Mouse (Mus musculus) CH12F3 (cell line): Measurements from ENCODE around the gene Efcc1.

Source experiments
- in situ Hi-C: fragments of 300-500 bp; cut with MboI; formaldehyde crosslinking; loops from 2 replicates; pipeline ENCODE4 v1.14.3; 2020; ENCODE audit warnings: low sequenced_read_pairs

Efcc1 gene

DNA sequence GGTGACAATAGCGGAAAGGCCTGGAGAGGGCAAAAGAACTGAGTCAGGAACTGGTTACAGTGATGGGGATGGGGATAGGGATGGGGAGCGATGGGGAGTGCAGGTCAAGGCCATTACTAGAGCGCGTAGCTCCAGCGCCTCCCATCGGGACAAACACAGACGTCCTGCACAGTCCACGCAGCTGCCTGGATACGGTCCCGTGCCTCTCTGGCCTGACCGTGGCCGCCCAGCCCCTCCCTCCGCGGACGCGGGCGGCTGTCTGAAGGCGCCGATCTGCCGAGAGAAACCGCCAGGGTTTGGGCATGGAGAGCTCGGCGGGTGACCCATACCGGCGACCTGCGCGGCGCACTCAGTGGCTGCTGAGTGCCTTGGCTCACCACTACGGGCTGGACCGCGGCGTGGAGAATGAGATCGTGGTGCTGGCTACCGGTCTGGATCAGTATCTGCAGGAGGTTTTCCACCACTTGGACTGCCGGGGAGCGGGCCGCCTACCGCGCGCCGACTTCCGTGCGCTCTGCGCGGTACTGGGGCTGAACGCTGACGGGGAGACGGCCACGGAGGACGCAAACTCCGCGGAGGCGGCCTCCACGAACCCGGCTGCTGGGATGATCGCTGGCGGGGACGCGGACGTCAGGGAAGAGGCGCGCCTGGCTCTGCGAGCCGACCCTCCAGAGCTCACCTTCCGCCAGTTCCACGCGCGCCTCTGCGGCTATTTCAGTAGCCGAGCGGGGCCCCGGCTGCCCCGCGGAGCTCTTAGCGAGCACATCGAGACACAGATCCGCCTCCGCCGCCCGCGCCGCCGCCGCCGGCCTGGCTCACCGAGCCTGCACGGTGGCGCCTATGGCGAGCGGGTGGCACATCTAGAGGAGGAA lies at the start of gene Efcc1:
Gene Efcc1, plus strand, starts transcription at position 279 of the 872 bp plus-strand sequence.
- in situ Hi-C loops: no loop called here

GRCm38 (mm10) chr6:87695947-87696346 lies 34.7 kb upstream of the Efcc1 start:
- in situ Hi-C loops: no loop called here

DNA sequence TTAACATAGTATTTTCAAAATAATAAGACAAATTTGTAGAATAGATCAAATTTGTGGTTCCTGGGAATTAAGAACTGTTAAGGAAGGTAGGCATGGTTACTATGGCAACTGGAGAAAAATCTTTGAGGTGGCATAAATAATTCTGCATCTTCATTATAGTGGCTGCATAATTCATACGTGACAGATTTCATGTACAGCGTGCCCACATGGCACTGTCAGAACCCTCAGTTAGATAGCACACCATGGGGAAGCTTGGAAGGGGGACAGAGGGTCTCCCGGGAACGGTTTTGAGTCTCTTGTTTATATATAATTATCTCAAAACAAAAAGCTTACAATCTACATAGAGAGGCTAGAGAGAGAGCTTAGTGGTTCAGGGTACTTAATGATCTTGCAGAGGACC lies 34.1 kb upstream of the Efcc1 start:
- in situ Hi-C loops: no loop called here

DNA sequence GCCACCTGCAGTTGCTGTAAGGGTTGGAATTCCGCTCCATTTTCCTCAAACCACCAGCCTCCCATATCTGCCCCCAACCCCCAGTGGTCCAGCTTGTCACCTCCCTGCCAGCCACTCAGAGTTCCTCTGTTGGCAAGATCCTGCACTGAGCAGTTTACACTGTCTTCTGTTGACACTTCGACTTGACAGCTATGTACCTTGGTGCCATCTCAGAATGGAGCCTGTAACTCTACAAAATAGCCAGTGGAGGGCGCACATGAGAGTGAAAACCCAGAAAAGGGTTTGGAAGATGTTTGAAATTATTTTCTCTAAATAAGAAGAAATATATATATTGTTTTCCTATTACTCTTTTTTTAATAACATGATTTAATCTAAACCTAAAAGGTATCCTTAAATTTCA lies 24.4 kb upstream of the Efcc1 start:
- in situ Hi-C loops: no loop called here

- in situ Hi-C loops: no loop called here
Observed at GRCm38 (mm10) chr6:87712311-87712710, 18.4 kb upstream of the Efcc1 start.

DNA sequence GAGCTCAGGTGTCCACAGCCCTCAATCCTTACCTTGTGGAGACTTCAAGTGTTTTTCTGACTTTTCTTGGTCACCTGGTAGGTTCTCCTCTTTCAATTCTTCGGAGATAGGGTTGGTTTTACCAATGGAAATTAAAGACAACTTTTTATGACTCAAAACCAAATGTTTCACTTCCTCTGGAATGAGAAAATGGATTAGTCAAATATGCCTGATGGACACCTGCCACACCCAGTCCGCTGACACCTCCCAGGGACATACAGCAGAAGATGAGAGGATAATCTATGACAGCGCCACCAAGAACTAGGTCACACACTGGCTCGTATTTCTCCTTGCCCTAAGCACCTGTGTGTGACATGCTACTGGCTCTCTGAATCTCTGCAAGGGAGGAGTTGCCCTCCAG lies 16.6 kb upstream of the Efcc1 start:
- in situ Hi-C loops: no loop called here

DNA sequence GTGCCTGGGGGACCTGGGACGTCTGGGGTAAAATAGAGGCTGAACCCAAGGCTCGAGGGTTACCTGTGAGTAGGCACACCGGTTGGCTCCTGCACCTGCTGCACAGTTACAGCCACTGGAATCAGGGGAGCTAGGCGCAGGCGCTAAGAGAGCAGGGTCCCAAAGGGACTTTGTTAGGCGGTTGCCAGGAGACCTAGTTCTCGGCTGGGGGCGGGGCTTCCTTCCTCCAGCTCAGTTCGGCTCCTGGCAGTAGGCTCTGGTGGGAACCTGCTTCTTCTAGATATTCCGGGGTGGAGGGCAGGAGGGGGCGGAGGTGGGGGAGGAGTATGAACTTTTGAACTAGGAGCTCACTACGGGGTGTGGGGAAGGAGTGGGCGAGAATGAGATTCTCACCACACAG lies 8.0 kb upstream of the Efcc1 start:
- in situ Hi-C loops: no loop called here

GRCm38 (mm10) chr6:87725267-87725912 lies 5.3 kb upstream of the Efcc1 start:
- in situ Hi-C loops: no loop called here

GRCm38 (mm10) chr6:87728102-87728501 lies 2.6 kb upstream of the Efcc1 start:
- in situ Hi-C loops: no loop called here

DNA sequence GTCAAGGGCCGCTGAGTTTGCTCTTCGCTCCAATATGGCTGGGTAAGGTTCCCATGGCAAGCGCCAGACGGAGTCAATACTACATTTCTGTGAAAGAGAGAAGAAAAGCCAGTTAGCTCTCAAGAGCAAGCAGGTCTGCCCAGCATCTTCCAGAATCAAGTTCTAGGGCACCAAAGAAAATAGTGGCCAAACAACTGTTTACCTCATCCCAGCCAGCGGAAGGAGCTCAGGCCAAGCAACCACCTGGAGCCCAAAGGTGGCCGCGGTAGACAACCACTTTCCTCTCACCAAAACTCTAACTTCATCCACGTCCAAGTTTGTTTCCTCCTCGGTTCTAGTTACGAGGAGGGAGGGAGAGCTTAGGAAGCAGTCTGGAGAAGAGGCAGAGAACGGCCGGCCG lies 528 bp upstream of the Efcc1 start:
- in situ Hi-C loops: no loop called here

GRCm38 (mm10) chr6:87731463-87732095 lies 910 bp downstream of the Efcc1 start:
- in situ Hi-C loops: no loop called here

- in situ Hi-C loops: no loop called here
Observed at GRCm38 (mm10) chr6:87732151-87733011, 1.7 kb downstream of the Efcc1 start.

- in situ Hi-C loops: no loop called here
Observed at GRCm38 (mm10) chr6:87733131-87733930, 2.7 kb downstream of the Efcc1 start.

DNA sequence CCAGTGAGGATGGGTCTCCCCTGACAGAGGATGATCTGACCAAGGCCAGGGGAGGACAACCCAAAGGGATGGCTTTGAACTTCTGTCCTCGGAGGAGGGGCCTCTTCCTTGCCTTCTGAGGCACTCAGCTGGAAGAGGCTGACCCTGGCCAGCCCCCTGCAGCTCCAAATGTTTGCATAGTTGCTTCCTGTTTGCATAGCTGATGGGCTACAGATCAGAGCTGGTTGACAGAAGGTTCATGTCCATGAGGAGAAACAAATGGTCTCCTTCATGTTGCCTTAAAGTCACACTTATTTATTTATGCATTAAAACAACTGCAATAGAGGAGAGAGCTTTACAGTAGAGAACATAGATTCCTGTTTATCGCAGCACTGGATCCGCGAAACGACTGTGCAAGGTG lies 3.5 kb downstream of the Efcc1 start:
- in situ Hi-C loops: no loop called here

DNA sequence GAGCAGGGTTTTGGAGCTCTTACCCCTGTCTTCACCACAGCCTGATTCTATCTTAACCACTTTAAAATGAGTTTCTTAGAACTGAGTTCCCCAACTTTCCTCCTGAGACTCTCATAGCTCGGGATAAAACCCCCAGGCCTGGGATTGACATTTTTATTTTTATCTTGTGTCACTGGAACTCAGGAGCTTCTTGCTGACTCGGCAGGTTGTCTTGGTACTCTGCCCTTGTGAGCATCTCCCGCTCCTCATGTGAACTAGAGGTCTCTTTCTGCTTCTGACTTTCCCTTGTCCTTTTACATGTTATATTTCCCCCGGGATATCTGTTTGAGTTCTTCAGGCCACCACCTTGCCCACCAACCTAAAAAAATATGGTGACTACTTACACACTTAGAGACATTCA lies 6.3 kb downstream of the Efcc1 start:
- in situ Hi-C loops: no loop called here

GRCm38 (mm10) chr6:87737921-87738626 lies 7.4 kb downstream of the Efcc1 start:
- in situ Hi-C loops: no loop called here

- in situ Hi-C loops: no loop called here
Observed at GRCm38 (mm10) chr6:87739898-87740297, 9.2 kb downstream of the Efcc1 start.

DNA sequence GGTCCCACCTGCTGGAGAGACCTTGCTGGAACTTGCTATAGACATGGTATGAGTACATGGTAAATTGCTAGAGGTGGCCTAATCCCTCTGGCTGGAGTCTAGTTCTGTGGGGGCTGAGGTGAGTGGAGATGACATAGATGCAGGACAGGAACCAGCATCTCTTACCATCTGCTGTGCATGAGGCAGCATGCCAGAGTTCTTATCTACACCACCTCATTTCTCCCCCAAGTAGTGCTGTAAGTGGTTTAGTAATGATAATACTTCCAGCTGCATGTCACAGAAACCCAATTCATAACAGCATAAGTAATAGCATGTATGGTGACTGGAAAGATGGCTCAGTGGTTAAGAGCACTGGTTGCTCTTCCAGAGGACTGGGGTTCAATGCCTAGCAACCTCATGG lies 9.8 kb downstream of the Efcc1 start:
- in situ Hi-C loops: no loop called here

GRCm38 (mm10) chr6:87741978-87742377 lies 11.3 kb downstream of the Efcc1 start:
- in situ Hi-C loops: no loop called here

- in situ Hi-C loops: no loop called here
Observed at GRCm38 (mm10) chr6:87742804-87743203, 12.1 kb downstream of the Efcc1 start.
